Mouse (Mus musculus) lung, postnatal 0 days (tissue): ENCODE results near the gene Trim59. TPM values are rescaled to one million over a fixed set of nuclear protein-coding genes. Genes with fewer than 3 reads are reported as not detected.

Experiments
- ATAC-seq: fragments of 200-750 bp; cut with Nextera tagmentation; 2 replicates; pipeline ENCODE4 v1.8.0; 2017; ENCODE audit warnings: moderate library complexity
- DNase-seq: peaks from one replicate; pipeline ENCODE4 v3.0.0-alpha.2; 2016; ENCODE audit warnings: low spot score
- H3K27ac ChIP-seq: fragments of 300-500 bp; sonication (generic); 2 replicates; pipeline ENCODE4 v1.5.1; 2014; ENCODE audit warnings: antibody characterized with exemption, mild to moderate bottlenecking, low read length, mixed read lengths
- H3K27me3 ChIP-seq: fragments of 300-500 bp; sonication (generic); replicated peaks from 2 replicates; pipeline ENCODE4 v1.6.1; 2014; ENCODE audit warnings: low read length, mixed read lengths; ENCODE audit not compliant: insufficient read depth
- H3K36me3 ChIP-seq: fragments of 300-500 bp; sonication (generic); 2 replicates; pipeline ENCODE4 v1.6.1; 2014; ENCODE audit warnings: low read length, mixed read lengths; ENCODE audit not compliant: insufficient read depth
- H3K4me1 ChIP-seq: fragments of 300-500 bp; sonication (generic); 2 replicates; pipeline ENCODE4 v1.6.1; 2014; ENCODE audit warnings: antibody characterized with exemption, low read depth, low read length, mixed read lengths; ENCODE audit not compliant: insufficient read depth
- H3K4me2 ChIP-seq: fragments of 300-500 bp; sonication (generic); replicated peaks from 2 replicates; pipeline ENCODE4 v1.6.1; 2014; ENCODE audit warnings: low read depth, mild to moderate bottlenecking, low read length, moderate library complexity, mixed read lengths
- H3K4me3 ChIP-seq: fragments of 300-500 bp; sonication (generic); 2 replicates; pipeline ENCODE4 v1.5.1; 2014; ENCODE audit warnings: low read depth, low read length
- H3K9ac ChIP-seq: fragments of 300-500 bp; sonication (generic); replicated peaks from 2 replicates; pipeline ENCODE4 v1.6.1; 2014; ENCODE audit warnings: low read depth, mild to moderate bottlenecking
- H3K9me3 ChIP-seq: fragments of 300-500 bp; sonication (generic); 2 replicates; pipeline ENCODE4 v1.6.1; 2016; ENCODE audit warnings: low read length, mixed read lengths
- CTCF ChIP-seq: IDR thresholded peaks from 2 replicates; pipeline ENCODE4 v1.5.1; 2016; ENCODE audit warnings: antibody characterized with exemption, mild to moderate bottlenecking
- EP300 ChIP-seq: IDR thresholded peaks from 2 replicates; pipeline ENCODE4 v1.6.1; 2016; ENCODE audit warnings: antibody characterized with exemption, mild to moderate bottlenecking, control low read depth
- WGBS: fragments of 180-500 bp; shearing (Covaris S2); extraction: QIAGEN DNeasy Blood & Tissue Kit; methylation state at CpG from one replicate; pipeline ENCODE4 v1.1.7; 2014; 5-methylcytosine and 5-hydroxymethylcytosine counted together
- polyA plus RNA-seq: library from polyadenylated mRNA; unstranded; fragments of >200 nt; fragmentation: Nextera tagmentation; extraction: Ambion mirVana; gene quantifications from 2 replicates; pipeline ENCODE4 v1.2.1, GENCODE M21; 2015

Gene Trim59
- polyA plus RNA-seq, 1 experiment from 2014 or later, result 11.1 TPM

GRCm38 (mm10) chr3:69008873-69009272, 35.7 kb downstream of the Trim59 start:
- H3K4me3 ChIP-seq, result no peak overlapping the region
- H3K4me1 ChIP-seq, result peaks cover 5% of the 10 kb centered on the region; the same call in 1 of the 2 replicates
- 40% methylated on average over 2 of the region's 2 CpGs for WGBS
- no peaks in the 10 kb centered on the region for H3K27me3 ChIP-seq
- H3K27ac ChIP-seq, result no peak overlapping the region
- no peak overlapping the region for H3K9ac ChIP-seq
- H3K9me3 ChIP-seq, result no peaks in the 10 kb centered on the region
- ATAC-seq, result no peak
- DNase-seq, result no peak
- H3K4me2 ChIP-seq, result no peak overlapping the region
- no peaks in the 10 kb centered on the region for H3K36me3 ChIP-seq
- TF ChIP-seq EP300 (no peak), CTCF (no peak)

- Histone ChIP-seq H3K9me3 (no peaks in the 10 kb centered on the region), H3K4me3 (peak overlapping the region; percentile 97), H3K9ac (peak overlapping the region; percentile 79), H3K4me2 (peak overlapping the region; percentile 80), H3K27me3 (no peaks in the 10 kb centered on the region), H3K36me3 (no peaks in the 10 kb centered on the region), H3K27ac (peak overlapping the region; percentile 92), H3K4me1 (peaks cover 7% of the 10 kb centered on the region; the same call in 1 of the 2 replicates)
- WGBS, result 2% methylated on average over 21 of the region's 21 CpGs
- no peak for TF ChIP-seq EP300
- no peak for TF ChIP-seq CTCF
- ATAC-seq, result no peak
- DNase-seq, result no peak
Observed at GRCm38 (mm10) chr3:69006246-69006760, 38.3 kb downstream of the Trim59 start.

GRCm38 (mm10) chr3:69005338-69006245, 39.0 kb downstream of the Trim59 start:
- peak; percentile 74 for DNase-seq
- TF ChIP-seq EP300 (no peak), CTCF (peak; percentile 59)

GRCm38 (mm10) chr3:69004437-69005337, 39.9 kb downstream of the Trim59 start, which contains the start of the genes Ift80 and Smc4:
Gene Ift80, minus strand, starts transcription at chr3:69004570.
Gene Smc4, plus strand, starts transcription at chr3:69004738.
- no peaks in the 10 kb centered on the region for H3K9me3 ChIP-seq
- DNase-seq, result peak; percentile 99
- H3K4me1 ChIP-seq, result peaks cover 7% of the 10 kb centered on the region; the same call in 1 of the 2 replicates
- peak within 1 kb of the TSS; percentile 79 for H3K9ac ChIP-seq
- H3K4me2 ChIP-seq, result peak within 1 kb of the TSS; percentile 80
- peak within 1 kb of the TSS; percentile 92 for H3K27ac ChIP-seq
- WGBS, result under 1% methylated on average over 63 of the region's 76 CpGs
- ATAC-seq, result peak; percentile 94
- H3K27me3 ChIP-seq, result no peaks in the 10 kb centered on the region
- H3K4me3 ChIP-seq, result peak within 1 kb of the TSS; percentile 97
- no peaks in the 10 kb centered on the region for H3K36me3 ChIP-seq
- no peak for TF ChIP-seq CTCF
- TF ChIP-seq EP300, result 0 out of 2 replicates have a peak, but pooled peaks have one; percentile 70

More at GRCm38 (mm10) chr3:69005338-69006245, 39.0 kb downstream of the Trim59 start:
- H3K9ac ChIP-seq, result peak overlapping the region; percentile 79
- H3K4me3 ChIP-seq, result peak overlapping the region; percentile 97
- peak overlapping the region; percentile 80 for H3K4me2 ChIP-seq
- peak overlapping the region; percentile 92 for H3K27ac ChIP-seq
- 1% methylated on average over 68 of the region's 72 CpGs for WGBS
- no peaks in the 10 kb centered on the region for H3K36me3 ChIP-seq
- ATAC-seq, result peak; percentile 51
- H3K9me3 ChIP-seq, result no peaks in the 10 kb centered on the region
- no peaks in the 10 kb centered on the region for H3K27me3 ChIP-seq
- H3K4me1 ChIP-seq, result peaks cover 7% of the 10 kb centered on the region; the same call in 1 of the 2 replicates

- H3K4me2 ChIP-seq, result peak overlapping the region; percentile 55
- WGBS, result 1% methylated on average over 7 of the region's 7 CpGs
- DNase-seq, result peak; percentile 41
- peaks cover 7% of the 10 kb centered on the region; the same call in 1 of the 2 replicates for H3K4me1 ChIP-seq
- H3K9me3 ChIP-seq, result no peaks in the 10 kb centered on the region
- TF ChIP-seq EP300, result no peak
- TF ChIP-seq CTCF, result peak; percentile 44
- no peaks in the 10 kb centered on the region for H3K27me3 ChIP-seq
- H3K9ac ChIP-seq, result no peak overlapping the region; the same call in 1 of the 2 replicates
- no peaks in the 10 kb centered on the region for H3K36me3 ChIP-seq
- peak overlapping the region; percentile 97 for H3K4me3 ChIP-seq
- H3K27ac ChIP-seq, result no peak overlapping the region
- ATAC-seq, result no peak
Observed at GRCm38 (mm10) chr3:69004055-69004436, 40.5 kb downstream of the Trim59 start.
